Mouse (Mus musculus): ENCODE measurements around the gene B3galt4.

- TF ChIP-seq ZC3H11A (IDR thresholded peaks at IDR 0.05; ENCODE audit: borderline replicate concordance, low read depth, low read length) (no peak), HCFC1 (IDR thresholded peaks at IDR 0.05; ENCODE audit: borderline replicate concordance, insufficient read depth, low read length) (no peak), MAFK (IDR thresholded peaks at IDR 0.05; ENCODE audit: insufficient read depth, low read depth, low read length) (no peak), CHD2 (IDR thresholded peaks at IDR 0.05; ENCODE audit: low read depth, low read length) (no peak), ZNF384 (IDR thresholded peaks at IDR 0.05; ENCODE audit: low read depth, low read length) (peak; percentile 54; the same call in 1 of the 2 replicates)
Observed at GRCm38 (mm10) chr17:33900281-33900988, 50.9 kb downstream of the B3galt4 start.

Measured in ES-E14 (cell line).